Mouse (Mus musculus) lung, embryonic 14.5 days (tissue): ENCODE measurements around the gene Apof. TPM values are rescaled to one million over a fixed set of nuclear protein-coding genes. Genes with fewer than 3 reads are reported as not detected.
A peak's percentile ranks its signal among the peaks of the same experiment; 100 is the strongest.

Experiments used
- ATAC-seq: fragments of 200-750 bp; cut with Nextera tagmentation; 2 replicates; pipeline ENCODE4 v1.8.0; 2017; ENCODE audit warnings: mild to moderate bottlenecking, moderate TSS enrichment, moderate library complexity; ENCODE audit not compliant: insufficient read depth
- DNase-seq: peaks from one replicate; pipeline ENCODE4 v3.0.0-alpha.2; 2015
- H3K27ac ChIP-seq: fragments of 300-500 bp; sonication (generic); 2 replicates; pipeline ENCODE4 v1.5.1; 2014; ENCODE audit warnings: low read depth, mild to moderate bottlenecking, moderate library complexity
- H3K27me3 ChIP-seq: fragments of 300-500 bp; sonication (generic); 2 replicates; pipeline ENCODE4 v1.6.1; 2014; ENCODE audit warnings: low read length, control low read depth; ENCODE audit not compliant: insufficient read depth
- H3K36me3 ChIP-seq: fragments of 300-500 bp; sonication (generic); 2 replicates; pipeline ENCODE4 v1.6.1; 2014; ENCODE audit warnings: control low read depth; ENCODE audit not compliant: insufficient read depth
- H3K4me1 ChIP-seq: fragments of 300-500 bp; sonication (generic); 2 replicates; pipeline ENCODE4 v1.6.1; 2014; ENCODE audit warnings: antibody characterized with exemption, control low read depth; ENCODE audit not compliant: insufficient read depth
- H3K4me2 ChIP-seq: fragments of 300-500 bp; sonication (generic); 2 replicates; pipeline ENCODE4 v1.6.1; 2014; ENCODE audit warnings: mild to moderate bottlenecking
- H3K4me3 ChIP-seq: fragments of 300-500 bp; sonication (generic); 2 replicates; pipeline ENCODE4 v1.5.1; 2014; ENCODE audit warnings: low read depth, low read length
- H3K9ac ChIP-seq: fragments of 300-500 bp; sonication (generic); 2 replicates; pipeline ENCODE4 v1.6.1; 2014
- H3K9me3 ChIP-seq: fragments of 300-500 bp; sonication (generic); 2 replicates; pipeline ENCODE4 v1.6.1; 2016; ENCODE audit warnings: low read depth, low read length, control low read depth
- CTCF ChIP-seq: IDR thresholded peaks from 2 replicates; pipeline ENCODE4 v1.5.1; 2016; ENCODE audit warnings: antibody characterized with exemption, low read depth
- WGBS: fragments of 180-500 bp; shearing (Covaris S2); extraction: QIAGEN DNeasy Blood & Tissue Kit; methylation state at CpG from one replicate; pipeline ENCODE4 v1.1.7; 2014; 5-methylcytosine and 5-hydroxymethylcytosine counted together
- polyA plus RNA-seq: library from polyadenylated mRNA; unstranded; fragments of >200 nt; fragmentation: Nextera tagmentation; extraction: Ambion mirVana; gene quantifications from 2 replicates; pipeline ENCODE4 v1.2.1, GENCODE M21; 2014

The Apof gene
- polyA plus RNA-seq, 1 experiment from 2014 or later, result not detected

DNA sequence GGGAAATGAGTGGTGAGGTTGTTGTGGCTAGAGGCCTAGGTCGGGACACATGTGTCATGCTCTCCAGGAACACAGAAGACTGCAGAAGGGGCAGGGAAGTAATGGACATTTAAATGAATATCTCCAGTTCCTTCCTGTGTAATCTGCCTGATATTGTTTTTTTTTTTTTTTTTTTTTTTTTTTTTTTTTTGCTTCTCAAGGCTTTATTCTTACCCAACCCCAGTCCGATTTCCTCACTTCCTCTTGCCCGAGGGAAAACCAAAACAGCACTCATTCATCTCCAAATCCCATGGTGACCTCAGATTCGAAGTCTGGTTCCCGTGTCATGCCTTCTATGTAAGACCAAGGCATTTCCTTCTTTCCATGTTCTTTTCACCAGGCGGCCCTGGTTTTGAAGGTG, 29.8 kb downstream of the Apof start:
- Histone ChIP-seq H3K4me1 (peaks cover 3% of the 10 kb centered on the region; the same call in 1 of the 2 replicates), H3K27me3 (no peaks in the 10 kb centered on the region), H3K4me3 (no peak overlapping the region), H3K9ac (0 out of 2 replicates have a peak overlapping the region, but pooled peaks have one; percentile 26), H3K36me3 (no peaks in the 10 kb centered on the region), H3K4me2 (no peak overlapping the region), H3K27ac (no peak overlapping the region), H3K9me3 (no peaks in the 10 kb centered on the region)
- 65% methylated on average over 6 of the region's 6 CpGs for WGBS
- ATAC-seq (no peak), DNase-seq (peak; percentile 8)
- TF ChIP-seq CTCF, result no peak

GRCm38 (mm10) chr10:128298702-128299171, 30.3 kb downstream of the Apof start, which contains the start of gene Il23a:
Gene Il23a, minus strand, starts transcription at chr10:128298752.
- H3K9me3 ChIP-seq, result no peaks in the 10 kb centered on the region
- DNase-seq (no peak), ATAC-seq (no peak)
- 73% methylated on average over 11 of the region's 11 CpGs for WGBS
- peaks cover 4% of the 10 kb centered on the region; the same call in 1 of the 2 replicates for H3K4me1 ChIP-seq
- H3K4me2 ChIP-seq, result peak within 1 kb of the TSS; percentile 15; the same call in 1 of the 2 replicates
- H3K27me3 ChIP-seq, result no peaks in the 10 kb centered on the region
- H3K4me3 ChIP-seq, result no peak within 1 kb of the TSS
- H3K9ac ChIP-seq, result peak within 1 kb of the TSS; percentile 26
- TF ChIP-seq CTCF, result no peak
- no peaks in the 10 kb centered on the region for H3K36me3 ChIP-seq
- H3K27ac ChIP-seq, result peak within 1 kb of the TSS; percentile 65; the same call in 1 of the 2 replicates

DNA sequence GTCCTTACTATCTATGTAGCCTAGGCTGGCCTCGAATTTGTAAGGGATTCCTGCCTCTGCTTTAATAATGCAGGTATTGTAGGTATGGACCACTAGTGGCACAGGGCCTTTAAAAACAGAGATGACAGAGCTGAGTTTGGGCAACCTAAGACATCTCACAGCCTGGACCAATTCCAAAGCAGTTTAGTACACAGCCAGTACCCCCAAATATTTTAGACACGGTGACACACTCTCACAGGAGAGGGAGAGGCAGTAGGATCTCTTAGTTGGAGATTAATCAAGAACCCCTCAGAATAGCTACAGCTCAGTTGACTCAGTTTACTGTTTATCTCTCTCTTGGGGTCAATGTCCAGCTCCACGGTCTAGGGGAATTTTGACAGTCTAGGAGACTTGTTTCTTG, 33.9 kb downstream of the Apof start:
- no peaks in the 10 kb centered on the region for H3K27me3 ChIP-seq
- H3K4me1 ChIP-seq, result peaks cover 9% of the 10 kb centered on the region; the same call in 1 of the 2 replicates
- H3K4me2 ChIP-seq, result peak overlapping the region; percentile 89
- no peak for TF ChIP-seq CTCF
- peak overlapping the region; percentile 66 for H3K4me3 ChIP-seq
- WGBS, result 33% methylated on average over 3 of the region's 3 CpGs
- H3K27ac ChIP-seq, result peak overlapping the region; percentile 98
- no peak for ATAC-seq
- DNase-seq, result peak; percentile 18
- 0 out of 2 replicates have a peak, but pooled peaks cover 11% of the 10 kb centered on the region for H3K36me3 ChIP-seq
- peak overlapping the region; percentile 94 for H3K9ac ChIP-seq
- no peaks in the 10 kb centered on the region for H3K9me3 ChIP-seq

DNA sequence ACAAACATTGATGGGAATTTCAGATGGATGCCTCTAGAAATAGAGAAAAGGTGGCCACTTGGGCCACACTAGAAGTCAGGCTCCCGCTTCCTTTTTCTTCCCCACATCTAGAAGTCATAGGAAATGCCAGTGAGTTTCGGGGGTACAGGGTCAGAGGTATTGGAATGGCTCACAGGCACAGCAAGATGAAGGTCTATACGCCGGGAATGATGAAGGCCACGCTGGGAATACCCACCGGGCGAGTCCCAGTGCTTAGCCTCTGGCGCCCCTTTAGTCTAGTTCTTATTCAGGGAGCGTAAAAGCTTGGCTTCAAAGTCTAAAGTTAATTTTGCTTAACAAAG, 34.3 kb downstream of the Apof start:
- no peaks in the 10 kb centered on the region for H3K9me3 ChIP-seq
- no peaks in the 10 kb centered on the region for H3K27me3 ChIP-seq
- H3K9ac ChIP-seq, result peak overlapping the region; percentile 94
- peaks cover 11% of the 10 kb centered on the region; the same call in 1 of the 2 replicates for H3K36me3 ChIP-seq
- under 1% methylated on average over 9 of the region's 9 CpGs for WGBS
- peak overlapping the region; percentile 66 for H3K4me3 ChIP-seq
- peaks cover 9% of the 10 kb centered on the region; the same call in 1 of the 2 replicates for H3K4me1 ChIP-seq
- DNase-seq (no peak), ATAC-seq (peak; percentile 35; the same call in 1 of the 2 replicates)
- peak overlapping the region; percentile 98 for H3K27ac ChIP-seq
- TF ChIP-seq CTCF, result no peak
- H3K4me2 ChIP-seq, result peak overlapping the region; percentile 89

GRCm38 (mm10) chr10:128303126-128304021, 34.9 kb downstream of the Apof start, which contains the start of gene Pan2:
Gene Pan2, plus strand, starts transcription at chr10:128303335.
- H3K36me3 ChIP-seq, result peaks cover 17% of the 10 kb centered on the region
- peak within 1 kb of the TSS; percentile 89 for H3K4me2 ChIP-seq
- H3K9ac ChIP-seq, result peak within 1 kb of the TSS; percentile 94
- peak; percentile 99 for ATAC-seq
- peak within 1 kb of the TSS; percentile 66 for H3K4me3 ChIP-seq
- H3K9me3 ChIP-seq, result no peaks in the 10 kb centered on the region
- H3K27ac ChIP-seq, result peak within 1 kb of the TSS; percentile 98
- TF ChIP-seq CTCF, result no peak
- peaks cover 9% of the 10 kb centered on the region; the same call in 1 of the 2 replicates for H3K4me1 ChIP-seq
- peak; percentile 100 for DNase-seq
- no peaks in the 10 kb centered on the region for H3K27me3 ChIP-seq
- WGBS, result under 1% methylated on average over 37 of the region's 37 CpGs

GRCm38 (mm10) chr10:128309654-128310053, 41.2 kb downstream of the Apof start:
- Histone ChIP-seq H3K27ac (peak overlapping the region; percentile 42; the same call in 1 of the 2 replicates), H3K27me3 (no peaks in the 10 kb centered on the region), H3K4me1 (peaks cover 4% of the 10 kb centered on the region), H3K9me3 (no peaks in the 10 kb centered on the region), H3K4me3 (no peak overlapping the region), H3K4me2 (no peak overlapping the region), H3K36me3 (peaks cover 67% of the 10 kb centered on the region), H3K9ac (no peak overlapping the region; the same call in 1 of the 2 replicates)
- ATAC-seq, result no peak
- WGBS, result 85% methylated on average over 7 of the region's 7 CpGs
- DNase-seq, result no peak
- no peak for TF ChIP-seq CTCF

- Histone ChIP-seq H3K27me3 (no peaks in the 10 kb centered on the region), H3K36me3 (peaks cover 71% of the 10 kb centered on the region), H3K27ac (peak overlapping the region; percentile 42; the same call in 1 of the 2 replicates), H3K4me2 (no peak overlapping the region), H3K4me3 (no peak overlapping the region), H3K9me3 (no peaks in the 10 kb centered on the region), H3K4me1 (peaks cover 4% of the 10 kb centered on the region), H3K9ac (no peak overlapping the region; the same call in 1 of the 2 replicates)
- WGBS, result 40% methylated on average over 11 of the region's 11 CpGs
- TF ChIP-seq CTCF, result no peak
- DNase-seq (peak; percentile 71), ATAC-seq (peak; percentile 57)
Measured at GRCm38 (mm10) chr10:128310177-128310576, 41.7 kb downstream of the Apof start.
